ENCODE assay signal across 7 mouse cellular contexts in the genomic region with DNA sequence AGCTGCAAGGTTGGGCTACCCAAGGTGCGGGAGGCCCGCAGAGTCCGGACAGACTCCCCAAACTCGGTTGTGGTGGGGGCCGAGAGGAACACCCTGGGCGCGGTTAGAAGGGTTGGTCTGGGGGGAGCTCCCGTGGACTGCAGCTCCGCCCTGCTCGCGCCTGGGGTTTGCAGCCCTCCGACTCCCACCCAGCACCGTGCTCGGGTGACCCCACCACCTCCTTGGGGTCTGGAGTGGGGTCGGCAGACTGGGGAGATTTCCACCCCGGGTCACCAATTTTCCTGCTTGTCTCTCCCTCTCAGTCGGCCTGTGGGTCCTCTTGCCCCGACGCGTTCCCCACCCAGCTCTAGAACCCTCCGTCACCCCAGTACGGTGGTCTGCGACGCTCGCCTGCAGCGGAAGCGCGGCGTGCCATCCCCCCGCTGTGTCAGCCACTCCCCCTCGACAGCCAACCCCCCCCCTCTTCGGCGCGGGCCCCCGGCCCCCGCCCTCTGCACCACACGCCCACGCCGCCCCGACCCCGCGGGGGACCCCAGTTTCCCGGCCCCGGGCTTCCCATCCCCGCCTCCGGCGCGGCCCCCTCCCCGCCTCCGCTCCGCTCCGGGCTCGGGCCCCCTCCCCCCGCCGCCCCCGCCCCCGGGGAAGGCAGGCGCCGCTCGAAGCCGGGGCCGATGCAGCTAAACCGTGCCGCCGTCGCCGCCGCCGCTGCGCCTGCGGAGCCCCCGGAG. TPM values are rescaled to one million over a fixed set of nuclear protein-coding genes. Genes with fewer than 3 reads are reported as not detected.
DNase-seq lines count a peak whose midpoint lies in the region; ATAC-seq lines count a peak whose summit lies in the region.

A gene (plus strand): TSS at position 663 of the 728 bp plus-strand sequence.

- no peaks in the 10 kb centered on the region for H3K27me3 ChIP-seq in megakaryocyte, embryonic 14.5 days (replicated peaks)
- H3K27me3 ChIP-seq in midbrain, embryonic 12.5 days = peaks cover 57% of the 10 kb centered on the region

- H3K4me2 ChIP-seq in midbrain, embryonic 12.5 days (replicated peaks) = peak within 1 kb of the TSS; percentile 81

- H3K9ac ChIP-seq in midbrain, embryonic 12.5 days (replicated peaks) = peak within 1 kb of the TSS; percentile 91

- under 1% methylated on average over 29 of the region's 72 CpGs for WGBS in midbrain, embryonic 12.5 days

- ATAC-seq in megakaryocyte, adult 5-6 weeks (ENCODE audit: poor library complexity, severe bottlenecking) = no peak
- ATAC-seq in midbrain, embryonic 12.5 days (ENCODE audit: low FRiP score, low read depth) = peak; percentile 47

- H3K9me3 ChIP-seq in megakaryocyte, embryonic 14.5 days = no peaks in the 10 kb centered on the region
- H3K9me3 ChIP-seq in midbrain, embryonic 12.5 days = no peaks in the 10 kb centered on the region

- peaks cover 66% of the 10 kb centered on the region for H3K4me1 ChIP-seq in megakaryocyte, embryonic 14.5 days
- peaks cover 25% of the 10 kb centered on the region for H3K4me1 ChIP-seq in midbrain, embryonic 12.5 days

- peaks cover 40% of the 10 kb centered on the region for H3K36me3 ChIP-seq in megakaryocyte, embryonic 14.5 days (replicated peaks; ENCODE audit: low read length)
- peaks cover 10% of the 10 kb centered on the region for H3K36me3 ChIP-seq in midbrain, embryonic 12.5 days

- peak; percentile 57 for DNase-seq in embryo, embryonic 10 days (ENCODE audit: low spot score)
- DNase-seq in heart, adult 8-10 months (ENCODE audit: low spot score) = no peak
- DNase-seq in layer of hippocampus, postnatal 36 days = peak in 1 of 2 experiments; percentile 33
- DNase-seq in yolk sac, embryonic 10.5 days (ENCODE audit: low spot score) = peak; percentile 16

- peak within 1 kb of the TSS; percentile 96 for H3K4me3 ChIP-seq in megakaryocyte, embryonic 14.5 days (replicated peaks)
- peak within 1 kb of the TSS; percentile 89 for H3K4me3 ChIP-seq in midbrain, embryonic 12.5 days

- H3K27ac ChIP-seq in midbrain, embryonic 12.5 days (replicated peaks) = peak within 1 kb of the TSS; percentile 84

RNA-seq across cellular contexts. Expression of the gene that starts here (rescaled TPM):
- polyA plus RNA-seq in megakaryocyte, embryonic 14.5 days (2012; ENCODE audit: insufficient read depth, low replicate concordance) = 37.4 and 85.0 TPM in 2 replicates
- total RNA-seq in megakaryocyte, adult 5-6 weeks (2015) = 0.09 and 0.11 TPM in 2 replicates
- total RNA-seq in megakaryocyte, adult 5-6 weeks (2017) = not detected in 2 replicates
- 10 to 100 TPM; 36.3 to 53.5 (median 43.5) TPM for total RNA-seq in heart, adult 8-10 months (2022)
- 100 to 1,000 TPM; 244 to 255 TPM for total RNA-seq in layer of hippocampus, postnatal 36 days (2021)
- 6.9 and 8.0 TPM in 2 replicates for polyA plus RNA-seq in midbrain, embryonic 12.5 days (2016; fragmentation: Nextera tagmentation; extraction: Ambion mirVana)

Comparison
In these comparisons a context has a peak if more than half of its experiments do, and no peak if none do; other contexts are left out.
1. RNA of the gene that starts here (total RNA-seq): 244 to 255 TPM in layer of hippocampus, postnatal 36 days and 36.3 to 53.5 TPM in heart, adult 8-10 months; 0.09 to 0.11 TPM in megakaryocyte, adult 5-6 weeks; every median in the first group is over 10 times any median in the second.
2. RNA of the gene that starts here (total RNA-seq): 244 to 255 TPM in layer of hippocampus, postnatal 36 days; 36.3 to 53.5 TPM in heart, adult 8-10 months; every median in the first group is over 4 times any median in the second.